Mouse (Mus musculus): Measurements from ENCODE around the gene Pde4a. TPM values are rescaled to one million over a fixed set of nuclear protein-coding genes. Genes with fewer than 3 reads are reported as not detected.

Pde4a gene
- polyA plus RNA-seq, 1 experiment from 2014 or later: 1.9 TPM

GRCm38 (mm10) chr9:21239465-21239848 lies 73.9 kb downstream of the Pde4a start:
- WGBS (ENCODE audit: insufficient replicate concordance): 21% methylated on average over 4 of the region's 4 CpGs

GRCm38 (mm10) chr9:21241343-21241742 lies 75.8 kb downstream of the Pde4a start:
- H3K4me2 ChIP-seq (ENCODE audit: low read depth, low read length): no peak overlapping the region
- H3K9ac ChIP-seq (ENCODE audit: low read depth, low read length): no peak overlapping the region
- H3K4me3 ChIP-seq (ENCODE audit: low read depth, low read length): no peak overlapping the region
- no peaks in the 10 kb centered on the region for H3K9me3 ChIP-seq (replicated peaks; ENCODE audit: control insufficient read depth, low read length)
- no peaks in the 10 kb centered on the region for H3K36me3 ChIP-seq (ENCODE audit: control insufficient read depth, insufficient read depth)
- ATAC-seq (ENCODE audit: low read depth): no peak
- H3K27me3 ChIP-seq (ENCODE audit: control insufficient read depth, insufficient read depth, low read depth, low read length): peaks cover 45% of the 10 kb centered on the region
- H3K27ac ChIP-seq (ENCODE audit: low read length): no peak overlapping the region
- WGBS (ENCODE audit: insufficient replicate concordance): 3% methylated on average over 11 of the region's 11 CpGs
- H3K4me1 ChIP-seq (ENCODE audit: control insufficient read depth, low read depth, low read length): peaks cover 31% of the 10 kb centered on the region

More at GRCm38 (mm10) chr9:21239465-21239848, 73.9 kb downstream of the Pde4a start:
- Histone ChIP-seq H3K4me1 (ENCODE audit: control insufficient read depth, low read depth, low read length) (peaks cover 35% of the 10 kb centered on the region), H3K9me3 (replicated peaks; ENCODE audit: control insufficient read depth, low read length) (no peaks in the 10 kb centered on the region), H3K27ac (ENCODE audit: low read length) (peak overlapping the region; percentile 95), H3K4me2 (ENCODE audit: low read depth, low read length) (peak overlapping the region; percentile 79), H3K4me3 (ENCODE audit: low read depth, low read length) (peak overlapping the region; percentile 87), H3K27me3 (ENCODE audit: control insufficient read depth, insufficient read depth, low read depth, low read length) (peaks cover 26% of the 10 kb centered on the region), H3K9ac (ENCODE audit: low read depth, low read length) (peak overlapping the region; percentile 97), H3K36me3 (ENCODE audit: control insufficient read depth, insufficient read depth) (peaks cover 5% of the 10 kb centered on the region)
- no peak for ATAC-seq (ENCODE audit: low read depth)

DNA sequence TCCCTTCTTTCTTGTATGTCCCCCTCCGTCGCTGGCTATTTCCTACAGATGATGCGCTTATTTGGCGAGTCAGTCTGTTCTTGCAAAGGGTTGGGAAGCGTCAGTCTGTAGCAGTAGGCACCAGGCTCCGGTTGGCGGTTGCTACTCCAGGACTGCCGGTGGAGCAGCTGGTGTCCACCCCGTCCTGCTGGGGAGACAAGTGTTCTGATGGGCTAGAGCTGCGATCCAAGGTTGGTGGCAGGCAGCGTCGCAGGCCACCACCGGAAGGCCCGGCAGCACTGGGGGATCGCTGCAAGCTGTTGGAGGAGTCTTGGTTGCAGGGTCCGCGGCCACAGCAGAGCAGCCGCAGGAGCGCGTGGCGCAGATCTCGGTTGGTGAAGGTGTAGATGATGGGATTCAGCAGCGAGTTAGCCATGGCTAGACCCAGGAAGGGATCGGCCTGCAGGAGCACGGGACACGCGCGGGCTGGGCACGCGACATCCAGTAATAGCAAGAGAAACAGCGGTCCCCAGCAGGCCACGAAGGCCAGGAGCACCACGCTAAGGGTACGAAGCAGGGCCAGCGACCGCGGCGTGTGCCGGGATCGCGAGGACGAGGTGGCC lies 78.4 kb downstream of the Pde4a start:
- no peak for ATAC-seq (ENCODE audit: low read depth)
- H3K4me3 ChIP-seq (ENCODE audit: low read depth, low read length): peak overlapping the region; percentile 46
- peaks cover 23% of the 10 kb centered on the region for H3K4me1 ChIP-seq (ENCODE audit: control insufficient read depth, low read depth, low read length)
- H3K9ac ChIP-seq (ENCODE audit: low read depth, low read length): no peak overlapping the region
- peaks cover 67% of the 10 kb centered on the region for H3K27me3 ChIP-seq (ENCODE audit: control insufficient read depth, insufficient read depth, low read depth, low read length)
- H3K4me2 ChIP-seq (ENCODE audit: low read depth, low read length): peak overlapping the region; percentile 60
- no peaks in the 10 kb centered on the region for H3K9me3 ChIP-seq (replicated peaks; ENCODE audit: control insufficient read depth, low read length)
- no peak overlapping the region for H3K27ac ChIP-seq (ENCODE audit: low read length)
- 10% methylated on average over 42 of the region's 42 CpGs for WGBS (ENCODE audit: insufficient replicate concordance)
- no peaks in the 10 kb centered on the region for H3K36me3 ChIP-seq (ENCODE audit: control insufficient read depth, insufficient read depth)

DNA sequence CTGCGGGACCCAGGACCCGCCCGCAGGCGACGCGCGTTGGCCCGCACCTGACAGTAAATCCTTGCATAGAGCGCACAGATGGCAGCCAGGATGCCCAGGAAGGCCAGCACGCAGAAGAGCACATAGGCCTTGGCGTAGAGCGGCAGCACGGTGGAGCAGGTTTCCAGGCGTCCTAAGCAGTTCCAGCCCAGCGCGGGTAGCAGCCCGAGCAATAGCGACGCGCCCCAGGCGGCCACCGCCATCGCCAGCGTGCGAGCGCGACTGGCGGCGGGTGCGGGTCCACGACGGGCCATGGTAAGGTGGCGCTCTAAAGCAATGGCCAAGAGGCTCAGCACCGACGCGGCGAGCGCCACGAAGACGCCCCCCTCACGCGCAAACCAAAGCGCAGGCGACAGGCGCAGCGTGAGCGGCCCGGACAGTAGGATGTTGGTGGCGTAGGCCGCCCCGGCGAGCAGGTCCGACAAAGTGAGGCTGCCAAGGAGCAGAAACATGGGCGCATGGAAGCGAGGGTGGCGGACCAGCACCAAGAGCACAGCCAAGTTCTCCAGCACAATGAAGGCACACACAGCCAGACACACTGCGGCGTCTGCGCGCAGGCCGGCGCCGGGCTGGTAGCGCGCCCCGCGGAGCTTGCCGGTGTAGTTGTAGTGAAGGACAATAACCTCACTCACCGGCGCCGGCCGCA lies 79.1 kb downstream of the Pde4a start:
- H3K4me1 ChIP-seq (ENCODE audit: control insufficient read depth, low read depth, low read length): peaks cover 19% of the 10 kb centered on the region
- no peaks in the 10 kb centered on the region for H3K9me3 ChIP-seq (replicated peaks; ENCODE audit: control insufficient read depth, low read length)
- no peak overlapping the region for H3K27ac ChIP-seq (ENCODE audit: low read length)
- peaks cover 73% of the 10 kb centered on the region for H3K27me3 ChIP-seq (ENCODE audit: control insufficient read depth, insufficient read depth, low read depth, low read length)
- peak overlapping the region; percentile 46 for H3K4me3 ChIP-seq (ENCODE audit: low read depth, low read length)
- H3K4me2 ChIP-seq (ENCODE audit: low read depth, low read length): peak overlapping the region; percentile 60
- ATAC-seq (ENCODE audit: low read depth): no peak; the same call in 1 of the 2 replicates
- no peak overlapping the region for H3K9ac ChIP-seq (ENCODE audit: low read depth, low read length)
- no peaks in the 10 kb centered on the region for H3K36me3 ChIP-seq (ENCODE audit: control insufficient read depth, insufficient read depth)
- 1% methylated on average over 72 of the region's 72 CpGs for WGBS (ENCODE audit: insufficient replicate concordance)

GRCm38 (mm10) chr9:21245113-21245487 lies 79.6 kb downstream of the Pde4a start:
- Histone ChIP-seq H3K9ac (ENCODE audit: low read depth, low read length) (no peak overlapping the region), H3K27ac (ENCODE audit: low read length) (no peak overlapping the region), H3K36me3 (ENCODE audit: control insufficient read depth, insufficient read depth) (no peaks in the 10 kb centered on the region), H3K27me3 (ENCODE audit: control insufficient read depth, insufficient read depth, low read depth, low read length) (peaks cover 78% of the 10 kb centered on the region), H3K4me1 (ENCODE audit: control insufficient read depth, low read depth, low read length) (peaks cover 19% of the 10 kb centered on the region), H3K4me3 (ENCODE audit: low read depth, low read length) (peak overlapping the region; percentile 46), H3K9me3 (replicated peaks; ENCODE audit: control insufficient read depth, low read length) (no peaks in the 10 kb centered on the region), H3K4me2 (ENCODE audit: low read depth, low read length) (peak overlapping the region; percentile 60)
- 4% methylated on average over 16 of the region's 16 CpGs for WGBS (ENCODE audit: insufficient replicate concordance)
- ATAC-seq (ENCODE audit: low read depth): no peak

- H3K27ac ChIP-seq (ENCODE audit: low read length): no peak overlapping the region
- H3K4me3 ChIP-seq (ENCODE audit: low read depth, low read length): no peak overlapping the region
- H3K4me2 ChIP-seq (ENCODE audit: low read depth, low read length): no peak overlapping the region
- no peaks in the 10 kb centered on the region for H3K36me3 ChIP-seq (ENCODE audit: control insufficient read depth, insufficient read depth)
- WGBS (ENCODE audit: insufficient replicate concordance): 87% methylated on average over 1 of the region's 1 CpGs
- peaks cover 19% of the 10 kb centered on the region for H3K4me1 ChIP-seq (ENCODE audit: control insufficient read depth, low read depth, low read length)
- H3K27me3 ChIP-seq (ENCODE audit: control insufficient read depth, insufficient read depth, low read depth, low read length): peaks cover 91% of the 10 kb centered on the region
- no peak overlapping the region for H3K9ac ChIP-seq (ENCODE audit: low read depth, low read length)
- ATAC-seq (ENCODE audit: low read depth): no peak
- H3K9me3 ChIP-seq (replicated peaks; ENCODE audit: control insufficient read depth, low read length): no peaks in the 10 kb centered on the region
Observed at GRCm38 (mm10) chr9:21246342-21246741, 80.8 kb downstream of the Pde4a start.

DNA sequence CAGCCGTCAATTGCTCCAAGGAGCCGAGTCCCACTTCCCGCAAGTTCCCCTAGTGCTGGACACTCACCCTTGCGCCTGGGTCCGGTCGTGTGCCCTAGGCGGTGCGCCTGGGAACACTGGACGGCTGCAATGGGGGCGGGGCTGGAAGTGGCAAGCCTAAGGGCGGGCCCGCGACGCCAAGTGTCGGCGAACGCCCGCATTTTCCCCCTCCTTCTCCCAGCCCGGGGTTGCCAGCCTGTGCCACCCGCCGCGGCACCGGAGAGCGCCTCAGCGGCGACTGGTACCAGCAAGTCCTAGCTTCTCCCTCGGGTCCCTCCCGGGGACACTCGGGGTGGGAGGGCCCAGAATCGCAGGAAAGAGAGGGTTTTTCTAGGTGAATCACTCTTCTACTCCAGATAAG lies 82.8 kb downstream of the Pde4a start, which contains the start of gene S1pr5:
TSS of gene S1pr5 (minus strand) at position 118 of the 400 bp plus-strand sequence.
- peaks cover 85% of the 10 kb centered on the region for H3K27me3 ChIP-seq (ENCODE audit: control insufficient read depth, insufficient read depth, low read depth, low read length)
- no peak within 1 kb of the TSS for H3K27ac ChIP-seq (ENCODE audit: low read length)

GRCm38 (mm10) chr9:21249629-21250508 lies 84.4 kb downstream of the Pde4a start:
- no peak overlapping the region for H3K27ac ChIP-seq (ENCODE audit: low read length)
- WGBS (ENCODE audit: insufficient replicate concordance): 24% methylated on average over 17 of the region's 17 CpGs

More for the DNA sequence above, 82.8 kb downstream of the Pde4a start, which contains the start of gene S1pr5:
- peak within 1 kb of the TSS; percentile 40 for H3K4me3 ChIP-seq (ENCODE audit: low read depth, low read length)
- H3K4me1 ChIP-seq (ENCODE audit: control insufficient read depth, low read depth, low read length): peaks cover 19% of the 10 kb centered on the region
- H3K36me3 ChIP-seq (ENCODE audit: control insufficient read depth, insufficient read depth): no peaks in the 10 kb centered on the region
- H3K9me3 ChIP-seq (replicated peaks; ENCODE audit: control insufficient read depth, low read length): no peaks in the 10 kb centered on the region
- peak within 1 kb of the TSS; percentile 48 for H3K4me2 ChIP-seq (ENCODE audit: low read depth, low read length)
- H3K9ac ChIP-seq (ENCODE audit: low read depth, low read length): 0 out of 2 replicates have a peak within 1 kb of the TSS, but pooled peaks have one; percentile 33
- ATAC-seq (ENCODE audit: low read depth): peak; percentile 40; the same call in 1 of the 2 replicates
- WGBS (ENCODE audit: insufficient replicate concordance): 3% methylated on average over 30 of the region's 30 CpGs

More at GRCm38 (mm10) chr9:21249629-21250508, 84.4 kb downstream of the Pde4a start:
- no peak overlapping the region for H3K4me3 ChIP-seq (ENCODE audit: low read depth, low read length)
- H3K4me2 ChIP-seq (ENCODE audit: low read depth, low read length): no peak overlapping the region
- peak; percentile 59 for ATAC-seq (ENCODE audit: low read depth)
- peaks cover 10% of the 10 kb centered on the region for H3K4me1 ChIP-seq (ENCODE audit: control insufficient read depth, low read depth, low read length)
- no peak overlapping the region for H3K9ac ChIP-seq (ENCODE audit: low read depth, low read length)
- no peaks in the 10 kb centered on the region for H3K36me3 ChIP-seq (ENCODE audit: control insufficient read depth, insufficient read depth)
- peaks cover 69% of the 10 kb centered on the region for H3K27me3 ChIP-seq (ENCODE audit: control insufficient read depth, insufficient read depth, low read depth, low read length)
- no peaks in the 10 kb centered on the region for H3K9me3 ChIP-seq (replicated peaks; ENCODE audit: control insufficient read depth, low read length)

All from liver, embryonic 16.5 days (tissue).